Mouse (Mus musculus): Measurements from ENCODE around the gene Dlx1. TPM values are rescaled to one million over a fixed set of nuclear protein-coding genes. Genes with fewer than 3 reads are reported as not detected.

The Dlx1 gene
- polyA plus RNA-seq, 1 experiment from 2014 or later = 0.13 TPM

DNA sequence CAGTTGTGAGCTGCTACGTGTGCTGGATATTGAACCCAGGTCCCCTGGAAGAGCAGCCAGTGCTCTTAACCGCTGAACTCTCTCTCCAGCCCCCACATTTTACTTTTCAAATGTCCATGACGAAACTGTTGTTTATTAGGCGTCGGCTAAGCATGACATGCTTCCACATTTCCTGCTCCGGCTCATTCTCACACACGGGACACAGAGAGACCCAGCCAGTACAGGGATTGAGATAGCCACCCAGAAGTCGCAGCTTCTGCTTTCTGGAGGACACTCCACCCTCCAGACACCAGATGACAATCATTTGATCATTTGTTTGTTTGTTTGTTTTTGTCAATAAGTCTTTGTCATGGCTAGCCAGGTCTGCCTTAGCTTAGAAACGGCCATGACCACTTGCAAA, 23.1 kb upstream of the Dlx1 start:
- Histone ChIP-seq H3K27me3 (no peaks in the 10 kb centered on the region), H3K4me2 (no peak overlapping the region), H3K9me3 (replicated peaks) (no peaks in the 10 kb centered on the region), H3K27ac (no peak overlapping the region), H3K9ac (no peak overlapping the region), H3K36me3 (no peaks in the 10 kb centered on the region), H3K4me1 (replicated peaks) (no peaks in the 10 kb centered on the region), H3K4me3 (no peak overlapping the region)
- WGBS = 60% methylated on average over 9 of the region's 9 CpGs
- ATAC-seq (replicated peaks; ENCODE audit: insufficient number of reproducible peaks, insufficient read depth, low FRiP score, low read depth) = no peak

DNA sequence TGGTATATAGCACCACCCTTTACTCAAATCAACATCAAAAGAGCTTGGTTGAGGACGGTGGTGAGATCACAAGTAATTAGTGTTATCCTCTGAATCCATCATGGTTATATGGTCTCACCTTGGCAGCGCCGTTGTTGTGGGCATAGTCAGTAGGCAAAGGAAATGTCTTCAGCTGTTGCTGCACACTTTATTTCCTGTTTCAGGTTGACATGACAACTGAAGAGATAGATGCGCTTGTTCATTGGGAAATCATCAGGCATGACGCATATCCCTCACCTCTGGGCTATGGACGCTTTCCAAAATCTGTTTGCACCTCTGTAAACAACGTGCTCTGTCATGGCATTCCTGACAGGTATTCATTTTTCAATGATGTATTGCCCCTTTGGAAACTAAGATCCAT, 16.7 kb upstream of the Dlx1 start:
- no peak overlapping the region for H3K4me2 ChIP-seq
- no peaks in the 10 kb centered on the region for H3K27me3 ChIP-seq
- no peak overlapping the region for H3K9ac ChIP-seq
- no peaks in the 10 kb centered on the region for H3K9me3 ChIP-seq (replicated peaks)
- H3K4me1 ChIP-seq (replicated peaks) = no peaks in the 10 kb centered on the region
- no peak for ATAC-seq (replicated peaks; ENCODE audit: insufficient number of reproducible peaks, insufficient read depth, low FRiP score, low read depth)
- 87% methylated on average over 7 of the region's 7 CpGs for WGBS
- H3K4me3 ChIP-seq = no peak overlapping the region
- H3K36me3 ChIP-seq = no peaks in the 10 kb centered on the region
- no peak overlapping the region for H3K27ac ChIP-seq

DNA sequence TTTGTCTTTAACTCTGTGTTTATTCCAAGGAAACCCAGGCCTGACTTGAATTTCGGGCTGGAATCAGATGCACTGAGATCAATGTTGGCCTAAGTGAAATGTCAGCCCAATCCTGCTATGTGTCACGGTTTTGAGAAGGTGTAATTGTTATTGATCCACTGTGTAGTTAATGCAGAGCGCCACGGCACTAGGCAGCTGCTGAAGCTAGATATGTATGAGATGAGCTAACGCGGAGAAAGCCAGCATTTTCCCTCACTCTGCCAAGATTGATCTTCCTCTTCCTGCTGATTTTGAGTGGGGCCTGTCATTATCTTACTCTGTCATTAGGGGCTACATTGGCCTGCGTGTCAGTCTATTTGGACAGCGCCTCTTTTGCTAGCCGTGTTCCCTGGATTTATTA, 15.6 kb upstream of the Dlx1 start:
- no peak overlapping the region for H3K27ac ChIP-seq
- no peak for ATAC-seq (replicated peaks; ENCODE audit: insufficient number of reproducible peaks, insufficient read depth, low FRiP score, low read depth)
- H3K27me3 ChIP-seq = no peaks in the 10 kb centered on the region
- no peaks in the 10 kb centered on the region for H3K4me1 ChIP-seq (replicated peaks)
- no peak overlapping the region for H3K4me3 ChIP-seq
- H3K4me2 ChIP-seq = no peak overlapping the region
- no peaks in the 10 kb centered on the region for H3K36me3 ChIP-seq
- H3K9ac ChIP-seq = no peak overlapping the region
- WGBS = 79% methylated on average over 9 of the region's 9 CpGs
- no peaks in the 10 kb centered on the region for H3K9me3 ChIP-seq (replicated peaks)

DNA sequence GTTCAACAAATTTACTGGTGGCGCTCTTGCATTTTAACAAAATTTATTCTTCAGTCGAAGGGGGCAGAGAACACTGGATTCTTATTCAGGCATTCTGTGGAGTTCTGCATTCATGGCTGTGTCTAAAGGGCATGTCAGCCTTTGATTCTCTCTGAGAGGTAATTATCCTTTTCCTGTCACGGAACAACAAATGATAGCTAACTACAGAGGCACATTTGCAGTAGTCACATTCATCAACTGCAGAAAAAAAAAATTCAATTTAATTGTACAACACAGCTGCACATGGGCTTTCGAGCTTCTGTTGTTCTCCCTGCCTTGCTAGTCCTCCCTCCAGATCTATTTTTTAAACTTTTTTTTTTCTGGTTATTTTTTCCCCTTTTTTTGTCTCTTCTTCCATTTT, 10.9 kb upstream of the Dlx1 start:
- no peaks in the 10 kb centered on the region for H3K9me3 ChIP-seq (replicated peaks)
- no peak overlapping the region for H3K4me3 ChIP-seq
- 83% methylated on average over 4 of the region's 4 CpGs for WGBS
- H3K27me3 ChIP-seq = peaks cover 13% of the 10 kb centered on the region
- H3K9ac ChIP-seq = no peak overlapping the region
- no peak overlapping the region for H3K4me2 ChIP-seq
- H3K27ac ChIP-seq = no peak overlapping the region
- no peaks in the 10 kb centered on the region for H3K36me3 ChIP-seq
- H3K4me1 ChIP-seq (replicated peaks) = no peaks in the 10 kb centered on the region
- ATAC-seq (replicated peaks; ENCODE audit: insufficient number of reproducible peaks, insufficient read depth, low FRiP score, low read depth) = no peak

DNA sequence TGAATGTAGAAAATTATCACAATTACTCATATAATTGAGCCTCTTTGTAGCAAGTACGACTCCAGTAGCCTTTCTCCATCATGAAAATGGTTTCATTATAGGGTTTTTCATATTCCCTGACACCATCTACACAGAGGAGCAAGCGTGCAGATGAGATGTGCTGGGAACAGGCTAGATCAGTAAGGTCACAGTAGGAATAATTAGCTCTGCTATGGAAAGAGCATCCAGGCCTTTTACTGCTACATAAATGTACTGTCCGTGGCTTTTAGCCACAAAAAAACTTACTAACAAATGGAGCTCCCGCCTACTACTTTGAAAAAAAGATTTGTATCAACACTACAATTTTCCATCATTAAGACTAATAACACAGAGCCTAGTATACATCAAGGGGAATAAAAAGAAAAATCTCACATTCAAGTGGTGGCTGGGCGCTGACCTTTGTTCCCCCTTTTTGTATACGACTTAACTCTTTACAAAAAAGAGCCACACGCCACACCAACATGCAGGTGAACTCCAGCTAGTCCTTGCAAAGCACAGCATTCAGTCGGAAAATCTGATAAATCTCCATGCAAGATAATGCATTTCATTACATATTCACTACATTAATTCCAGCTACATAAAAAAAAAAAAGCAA, 10.3 kb upstream of the Dlx1 start:
- Histone ChIP-seq H3K9ac (no peak overlapping the region), H3K4me3 (no peak overlapping the region), H3K4me1 (replicated peaks) (no peaks in the 10 kb centered on the region), H3K27me3 (peaks cover 18% of the 10 kb centered on the region), H3K4me2 (no peak overlapping the region), H3K36me3 (no peaks in the 10 kb centered on the region), H3K27ac (no peak overlapping the region), H3K9me3 (replicated peaks) (no peaks in the 10 kb centered on the region)
- ATAC-seq (replicated peaks; ENCODE audit: insufficient number of reproducible peaks, insufficient read depth, low FRiP score, low read depth) = no peak
- 83% methylated on average over 8 of the region's 8 CpGs for WGBS

DNA sequence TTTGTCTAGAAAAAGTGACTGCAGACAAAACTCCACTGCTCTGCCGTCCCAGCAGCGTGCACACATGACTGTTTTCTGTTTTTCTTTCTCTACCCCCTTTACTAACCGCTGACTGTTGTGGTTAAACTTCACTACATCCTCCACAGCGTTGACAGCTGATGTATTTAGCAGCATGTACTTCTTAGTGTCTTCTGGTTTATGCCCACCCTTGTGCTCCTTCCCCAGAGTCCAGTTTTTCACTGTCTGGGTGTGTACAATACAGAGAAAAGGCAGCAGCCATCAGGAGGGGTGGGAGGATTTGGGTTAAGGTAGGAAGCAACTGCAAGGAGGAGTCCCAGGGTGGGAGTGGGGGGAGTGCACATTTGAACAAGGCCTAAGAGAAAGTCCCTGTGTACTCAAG, 5.0 kb upstream of the Dlx1 start:
- no peak overlapping the region for H3K27ac ChIP-seq
- H3K9ac ChIP-seq = no peak overlapping the region
- H3K27me3 ChIP-seq = peaks cover 68% of the 10 kb centered on the region
- peaks cover 2% of the 10 kb centered on the region; the same call in 1 of the 2 replicates for H3K4me1 ChIP-seq (replicated peaks)
- no peak for ATAC-seq (replicated peaks; ENCODE audit: insufficient number of reproducible peaks, insufficient read depth, low FRiP score, low read depth)
- WGBS = 37% methylated on average over 4 of the region's 4 CpGs
- no peak overlapping the region for H3K4me2 ChIP-seq
- no peak overlapping the region for H3K4me3 ChIP-seq
- no peaks in the 10 kb centered on the region for H3K36me3 ChIP-seq
- no peaks in the 10 kb centered on the region for H3K9me3 ChIP-seq (replicated peaks)

DNA sequence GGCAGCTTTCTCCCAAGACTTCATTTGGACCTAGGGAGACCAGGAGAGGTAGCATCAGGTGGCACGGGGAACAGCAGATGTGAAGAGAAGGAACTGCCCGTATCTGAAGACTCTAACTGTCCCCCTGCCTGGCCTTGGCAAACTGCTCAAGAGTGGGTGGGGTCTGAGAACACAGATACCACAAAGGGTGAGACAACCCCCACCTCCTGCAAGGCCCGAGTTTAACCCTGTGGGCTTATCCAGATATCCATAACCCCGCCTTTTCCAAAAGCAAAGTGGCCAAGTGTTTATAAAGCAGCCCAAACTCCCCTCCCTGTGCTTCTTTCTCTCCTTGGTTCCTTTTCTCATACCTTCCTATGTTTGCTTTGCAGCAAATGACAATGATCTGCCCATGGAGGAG, 4.5 kb upstream of the Dlx1 start:
- 33% methylated on average over 4 of the region's 4 CpGs for WGBS
- no peak for ATAC-seq (replicated peaks; ENCODE audit: insufficient number of reproducible peaks, insufficient read depth, low FRiP score, low read depth)
- Histone ChIP-seq H3K9me3 (replicated peaks) (no peaks in the 10 kb centered on the region), H3K27me3 (peaks cover 73% of the 10 kb centered on the region), H3K4me1 (replicated peaks) (peaks cover 3% of the 10 kb centered on the region), H3K36me3 (no peaks in the 10 kb centered on the region), H3K27ac (no peak overlapping the region), H3K4me2 (no peak overlapping the region), H3K9ac (no peak overlapping the region), H3K4me3 (no peak overlapping the region)

DNA sequence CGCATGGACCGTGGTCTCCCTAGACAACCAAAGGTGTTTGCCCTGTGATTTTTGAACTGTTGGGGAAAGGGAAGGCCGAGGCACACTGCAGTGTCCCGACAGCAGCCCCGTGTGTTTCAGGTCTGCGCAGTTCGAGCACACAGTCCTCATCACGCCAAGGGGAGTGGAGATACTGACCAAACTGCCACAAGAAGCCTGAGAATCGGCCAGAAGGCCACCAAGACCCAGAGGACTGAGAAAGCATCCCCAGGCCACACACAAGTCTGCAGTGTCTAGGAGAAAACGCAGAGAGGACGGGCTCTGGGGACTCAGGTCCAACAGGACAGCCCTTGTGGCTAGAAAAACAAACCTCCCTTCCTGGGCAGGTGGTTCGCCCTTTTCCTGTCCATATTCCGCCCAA, 3.1 kb upstream of the Dlx1 start:
- 34% methylated on average over 13 of the region's 13 CpGs for WGBS
- H3K27me3 ChIP-seq = peaks cover 87% of the 10 kb centered on the region
- H3K4me3 ChIP-seq = no peak overlapping the region
- ATAC-seq (replicated peaks; ENCODE audit: insufficient number of reproducible peaks, insufficient read depth, low FRiP score, low read depth) = no peak
- no peaks in the 10 kb centered on the region for H3K9me3 ChIP-seq (replicated peaks)
- H3K36me3 ChIP-seq = no peaks in the 10 kb centered on the region
- H3K4me1 ChIP-seq (replicated peaks) = peaks cover 17% of the 10 kb centered on the region
- H3K9ac ChIP-seq = no peak overlapping the region
- H3K27ac ChIP-seq = no peak overlapping the region
- no peak overlapping the region for H3K4me2 ChIP-seq

DNA sequence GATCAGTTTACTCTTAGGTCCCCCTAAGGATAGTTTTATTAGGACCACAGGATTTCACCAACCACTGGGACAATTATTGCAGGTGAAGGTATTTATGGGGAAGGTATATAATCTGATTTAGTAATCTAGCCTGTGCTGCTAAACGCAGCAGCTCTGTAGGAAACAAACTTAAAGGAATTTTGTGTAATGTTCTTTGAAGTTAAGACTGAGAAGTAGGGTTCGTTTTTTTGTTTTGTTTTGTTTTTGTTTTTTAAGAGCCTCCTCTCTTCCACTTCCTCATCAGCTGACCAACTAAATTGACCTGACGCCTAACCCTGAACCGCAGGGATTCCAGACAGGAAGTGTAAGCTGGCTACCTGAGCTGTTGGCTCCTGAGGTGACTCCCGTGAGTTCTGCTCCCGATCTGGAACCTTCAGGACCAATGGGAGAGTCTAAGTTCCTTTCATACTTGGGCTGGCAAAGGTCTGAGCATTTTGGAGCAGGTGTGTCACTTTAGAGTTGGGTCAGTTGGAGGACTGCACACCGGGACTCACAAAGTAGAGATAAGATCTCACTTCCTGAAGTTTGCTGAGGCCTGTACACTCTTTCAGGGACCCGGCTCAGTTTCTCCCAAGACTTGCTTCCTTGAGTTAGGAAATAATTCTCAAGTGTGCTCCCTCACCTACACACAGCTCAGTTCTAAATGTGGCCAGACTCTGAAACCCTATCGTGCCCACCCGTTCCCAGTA, 1.2 kb upstream of the Dlx1 start:
- no peak overlapping the region for H3K4me3 ChIP-seq
- peaks cover 29% of the 10 kb centered on the region for H3K4me1 ChIP-seq (replicated peaks)
- H3K9me3 ChIP-seq (replicated peaks) = no peaks in the 10 kb centered on the region
- no peaks in the 10 kb centered on the region for H3K36me3 ChIP-seq
- no peak overlapping the region for H3K27ac ChIP-seq
- H3K9ac ChIP-seq = no peak overlapping the region
- 4% methylated on average over 10 of the region's 10 CpGs for WGBS
- H3K4me2 ChIP-seq = no peak overlapping the region
- peaks cover 94% of the 10 kb centered on the region for H3K27me3 ChIP-seq
- no peak for ATAC-seq (replicated peaks; ENCODE audit: insufficient number of reproducible peaks, insufficient read depth, low FRiP score, low read depth)

DNA sequence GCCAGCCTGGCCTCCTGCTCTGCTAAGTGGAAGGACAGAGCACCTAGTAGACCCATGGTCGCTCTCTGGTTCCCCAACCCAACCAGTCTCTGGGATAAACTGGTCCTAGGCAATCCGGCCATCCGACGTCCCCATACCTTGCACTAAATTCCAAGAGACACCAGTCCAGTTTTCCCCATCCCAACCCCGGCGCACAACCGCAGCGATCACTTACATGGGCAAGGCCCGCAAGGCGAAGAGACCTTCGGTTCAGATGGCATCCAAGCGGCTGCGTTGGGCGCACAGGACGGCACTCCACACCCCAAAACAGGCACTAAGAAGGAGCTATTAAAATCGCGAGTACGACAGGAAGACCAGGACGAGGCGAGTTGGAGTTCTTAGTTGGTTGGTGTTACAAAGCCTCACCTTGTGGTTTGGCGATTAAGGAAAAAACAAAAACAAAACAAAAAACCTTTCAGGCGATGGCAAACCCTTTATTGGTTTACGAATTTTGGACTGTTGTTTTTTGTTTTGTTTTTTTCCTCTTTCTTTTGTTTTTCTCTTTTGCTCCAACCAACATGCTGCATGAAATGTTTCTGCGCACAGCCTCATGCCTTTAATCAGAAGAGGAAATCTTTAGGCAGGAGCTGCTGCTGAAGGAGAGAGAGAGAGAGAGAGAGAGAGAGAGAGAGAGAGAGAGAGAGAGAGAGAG, 445 bp upstream of the Dlx1 start:
- ATAC-seq (replicated peaks; ENCODE audit: insufficient number of reproducible peaks, insufficient read depth, low FRiP score, low read depth) = no peak
- Histone ChIP-seq H3K9me3 (replicated peaks) (no peaks in the 10 kb centered on the region), H3K27ac (no peak overlapping the region), H3K4me3 (no peak overlapping the region), H3K4me1 (replicated peaks) (peaks cover 29% of the 10 kb centered on the region), H3K9ac (no peak overlapping the region), H3K36me3 (no peaks in the 10 kb centered on the region), H3K4me2 (no peak overlapping the region), H3K27me3 (peaks cover 97% of the 10 kb centered on the region)
- WGBS = 4% methylated on average over 24 of the region's 24 CpGs

DNA sequence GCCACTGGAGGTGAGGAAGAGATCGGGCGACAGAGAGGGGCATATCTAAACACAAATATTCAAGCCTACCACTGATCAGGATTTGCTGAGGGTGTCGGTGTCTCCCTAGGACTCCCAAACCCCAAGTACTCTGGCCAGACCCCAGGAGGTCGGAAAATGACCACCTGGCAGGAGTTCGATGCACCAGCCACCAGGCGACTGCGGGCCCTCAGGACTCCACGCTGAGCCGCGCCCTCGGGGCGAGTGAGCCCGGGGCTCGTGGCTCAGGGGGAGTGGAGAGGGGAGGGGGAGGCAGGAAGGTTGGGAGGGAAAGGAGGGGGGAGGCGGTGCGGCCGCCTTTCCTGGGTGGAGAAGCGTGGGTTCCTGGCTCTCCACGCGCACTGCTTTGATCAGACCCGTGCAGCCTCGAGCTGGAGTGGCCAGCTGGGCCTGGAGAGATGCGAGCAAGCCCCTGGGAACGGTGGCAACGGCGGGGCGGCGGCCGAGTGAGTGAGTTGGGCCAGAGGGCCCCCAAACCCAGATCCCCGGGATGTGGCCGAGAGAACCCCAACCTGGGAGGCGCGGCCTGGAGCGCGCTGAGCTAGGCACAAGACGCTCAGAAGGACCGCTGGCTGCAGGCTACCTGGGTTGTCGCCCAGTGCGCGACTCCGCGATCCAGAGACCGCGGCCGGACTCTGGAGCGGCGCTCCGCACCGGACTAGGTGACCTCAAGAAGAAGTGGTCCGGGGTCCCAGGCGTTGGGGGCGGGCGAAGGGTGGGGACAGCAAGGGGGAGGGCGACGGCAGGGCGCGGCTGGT, 999 bp downstream of the Dlx1 start:
- peak; percentile 29; the same call in 1 of the 2 replicates for ATAC-seq (replicated peaks; ENCODE audit: insufficient number of reproducible peaks, insufficient read depth, low FRiP score, low read depth)
- Histone ChIP-seq H3K9me3 (replicated peaks) (no peaks in the 10 kb centered on the region), H3K4me3 (peak overlapping the region; percentile 51), H3K9ac (peak overlapping the region; percentile 8; the same call in 1 of the 2 replicates), H3K27me3 (peaks cover 97% of the 10 kb centered on the region), H3K36me3 (no peaks in the 10 kb centered on the region), H3K27ac (no peak overlapping the region), H3K4me2 (peak overlapping the region; percentile 79), H3K4me1 (replicated peaks) (peaks cover 29% of the 10 kb centered on the region)
- under 1% methylated on average over 55 of the region's 57 CpGs for WGBS
